Mouse (Mus musculus) left cerebral cortex, postnatal 36 days (tissue): ENCODE results near the gene Nap1l1. TPM values are rescaled to one million over a fixed set of nuclear protein-coding genes. Genes with fewer than 3 reads are reported as not detected.
"Not testable (repeated sequence)": the region's sequence is repeated elsewhere in the genome, so short reads cannot be mapped to it uniquely, and the experiment has no call there.

Experiments used
- DNase-seq, 2 experiments: peaks; one replicate each; pipeline ENCODE4 v3.0.0; 2021 to 2022; ENCODE audit warnings: low spot score in 2 of 2, mixed read lengths in 1 of 2
- intact Hi-C: fragments of 180-260 bp; cut with DNase I; formaldehyde crosslinking; loops from one replicate; pipeline ENCODE4 v1.15.1; 2025
- total RNA-seq, 2 experiments: library from RNA; stranded (reverse); gene quantifications; 2 replicates each; pipeline ENCODE4 v1.2.3; 2021

Gene Nap1l1
- total RNA-seq, result 100 to 1,000 TPM; 210 to 235 TPM

GRCm38 (mm10) chr10:111472686-111473510 is at the start of gene Nap1l1:
TSS of gene Nap1l1 (plus strand) at chr10:111473223.
- intact Hi-C loops, result loop anchor here (1.0 to 5.0 kb wide), 3 partner anchors 51 to 174 kb away; no protein-coding TSS in a partner anchor
- DNase-seq, result peak; percentile 97

- intact Hi-C loops, result no loop called here
- DNase-seq, result no peak
Observed at GRCm38 (mm10) chr10:111426491-111426890, 46.5 kb upstream of the Nap1l1 start.

DNA sequence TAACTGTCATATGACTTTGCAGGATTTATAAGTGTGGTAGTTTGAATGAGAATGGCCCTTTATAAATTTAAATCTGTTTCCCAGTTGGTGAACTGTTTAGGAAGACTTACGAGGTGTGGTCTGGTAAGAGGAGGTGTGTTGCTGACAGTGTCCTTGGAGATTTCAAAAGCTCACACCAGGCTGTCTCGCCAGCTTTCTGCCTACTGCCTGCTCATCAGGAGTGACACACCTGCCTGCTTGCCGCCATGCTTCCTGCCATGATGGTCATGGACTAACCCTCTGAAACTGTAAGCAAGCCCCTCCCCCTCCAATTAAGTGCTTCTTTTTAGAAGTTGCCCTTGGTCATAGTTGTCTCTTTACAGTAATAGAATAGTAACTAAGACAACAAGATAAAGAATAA is 39.5 kb upstream of the Nap1l1 start:
- intact Hi-C loops, result no loop called here

GRCm38 (mm10) chr10:111441034-111441440 is 32.0 kb upstream of the Nap1l1 start:
- intact Hi-C loops, result no loop called here
- no peak for DNase-seq

More for the DNA sequence above, 39.5 kb upstream of the Nap1l1 start:
- DNase-seq, result no peak

- intact Hi-C loops, result no loop called here
- no peak for DNase-seq
Observed at GRCm38 (mm10) chr10:111444199-111444598, 28.8 kb upstream of the Nap1l1 start.

GRCm38 (mm10) chr10:111445939-111446671 is 26.9 kb upstream of the Nap1l1 start:
- intact Hi-C loops, result no loop called here
- DNase-seq, result no peak

DNA sequence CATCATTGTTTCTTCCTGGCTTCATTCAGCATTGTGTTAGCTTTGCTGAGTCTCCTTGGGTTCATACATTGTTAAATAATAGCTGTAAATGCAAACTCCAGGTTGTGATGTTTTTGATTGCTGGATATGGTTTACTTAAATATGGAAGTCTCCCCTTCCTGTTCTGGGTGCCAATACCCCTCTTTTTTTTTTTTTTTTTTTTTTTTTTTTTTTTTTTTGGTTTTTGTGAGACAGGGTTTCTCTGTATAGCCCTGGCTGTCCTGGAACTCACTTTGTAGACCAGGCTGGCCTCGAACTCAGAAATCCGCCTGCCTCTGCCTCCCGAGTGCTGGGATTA is 26.4 kb upstream of the Nap1l1 start:
- DNase-seq, intact Hi-C loops: not testable (repeated sequence)

DNA sequence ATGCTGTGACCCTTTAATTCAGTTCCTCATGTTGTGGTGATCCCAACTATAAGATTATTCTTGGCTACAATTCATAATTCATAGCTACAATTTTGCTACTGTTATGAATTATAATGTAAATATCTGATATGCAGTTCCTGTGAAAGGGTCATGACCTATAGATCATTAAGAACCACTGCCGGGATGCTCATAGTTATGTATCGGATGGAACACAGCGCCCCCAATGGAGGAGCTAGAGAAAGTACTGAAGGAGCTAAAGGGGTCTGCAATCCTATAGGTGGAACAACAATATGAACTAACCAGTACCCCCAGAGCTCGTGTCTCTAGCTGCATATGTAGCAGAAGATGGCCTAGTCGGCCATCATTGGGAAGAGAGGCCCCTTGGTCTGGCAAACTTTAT is 23.4 kb upstream of the Nap1l1 start:
- intact Hi-C loops, DNase-seq: not testable (repeated sequence)

DNA sequence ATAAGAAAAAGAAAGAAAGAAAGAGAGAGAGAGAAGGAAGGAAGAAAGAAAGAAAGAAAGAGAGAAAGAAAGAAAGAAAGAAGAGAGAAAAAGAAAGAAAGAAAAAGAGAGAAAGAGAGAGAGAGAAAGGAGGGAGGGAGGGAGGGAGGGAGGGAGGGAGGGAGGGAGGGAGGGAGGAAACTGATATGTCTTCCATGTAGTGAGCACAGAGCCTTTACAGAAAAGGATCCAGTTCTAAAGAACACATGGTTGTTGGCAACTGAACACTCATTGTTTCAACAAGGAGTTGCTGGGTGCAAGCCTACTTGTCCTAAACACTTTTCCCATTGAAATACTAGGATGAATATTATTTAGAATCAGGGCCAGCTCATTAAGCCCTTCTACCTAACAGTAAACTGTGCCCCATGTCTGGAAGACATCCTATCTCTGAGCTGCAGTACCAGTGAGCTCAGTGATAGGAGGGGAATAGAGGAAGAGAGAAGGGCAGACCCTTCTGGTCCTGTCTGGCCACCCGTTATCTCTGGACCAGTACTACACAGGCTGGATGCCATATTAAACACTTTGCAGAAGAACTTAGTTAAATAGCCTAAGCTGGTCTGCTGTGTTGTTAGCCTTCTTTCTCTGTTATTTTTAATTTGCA is 21.2 kb upstream of the Nap1l1 start:
- intact Hi-C loops, result no loop called here
- no peak for DNase-seq

GRCm38 (mm10) chr10:111452426-111452825 is 20.6 kb upstream of the Nap1l1 start:
- no peak for DNase-seq
- intact Hi-C loops, result no loop called here

DNA sequence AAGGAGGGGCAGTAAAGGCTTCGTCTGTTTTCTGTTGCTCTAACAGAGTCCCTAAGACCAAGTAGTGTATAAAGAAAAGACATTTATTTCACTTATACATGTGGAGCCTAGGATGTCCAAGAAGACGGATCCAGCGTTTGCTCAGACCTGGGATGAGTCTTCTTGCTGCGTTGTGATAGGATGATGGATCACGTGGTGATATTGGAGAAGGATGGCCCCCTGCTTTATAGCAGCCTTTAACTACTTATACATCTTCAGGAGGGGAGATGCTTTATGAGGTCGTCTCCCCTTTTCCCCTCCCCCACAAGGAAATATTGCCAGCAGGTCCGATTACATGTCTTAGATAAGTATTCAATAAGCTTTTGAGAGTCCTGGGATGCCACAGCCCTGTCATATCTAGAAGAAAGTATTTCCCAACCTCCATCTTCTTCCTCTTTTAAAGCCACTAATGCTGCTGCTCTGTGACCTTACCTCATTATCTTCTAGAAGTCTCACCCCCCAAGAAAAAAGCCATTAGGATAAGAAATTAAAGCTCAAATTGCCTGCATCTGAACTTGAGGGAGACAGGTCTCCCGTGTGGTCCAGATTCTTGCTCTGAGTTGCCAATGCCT is 18.2 kb upstream of the Nap1l1 start:
- intact Hi-C loops, result no loop called here
- DNase-seq, result no peak

DNA sequence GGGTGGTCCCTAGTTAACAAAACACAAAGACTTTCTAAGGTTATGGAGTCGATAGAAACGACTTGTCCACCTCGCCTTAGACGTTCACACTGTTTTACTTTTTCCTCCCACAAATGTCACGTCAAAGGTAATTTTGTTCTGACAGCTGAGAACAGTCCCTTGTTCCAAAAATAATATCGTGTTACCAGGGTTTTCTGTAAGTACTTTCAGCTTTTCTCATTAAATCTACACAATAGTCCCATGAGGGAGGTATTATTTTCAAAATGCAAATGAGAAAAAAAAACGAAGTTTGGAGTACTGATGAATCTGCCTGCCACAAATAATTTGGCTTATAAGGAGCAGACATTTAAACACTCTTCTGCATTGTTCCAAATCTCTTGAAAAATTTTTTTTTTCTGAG is 14.9 kb upstream of the Nap1l1 start:
- intact Hi-C loops, result no loop called here
- no peak for DNase-seq

GRCm38 (mm10) chr10:111459040-111459439 is 14.0 kb upstream of the Nap1l1 start:
- intact Hi-C loops, result no loop called here
- DNase-seq, result no peak

DNA sequence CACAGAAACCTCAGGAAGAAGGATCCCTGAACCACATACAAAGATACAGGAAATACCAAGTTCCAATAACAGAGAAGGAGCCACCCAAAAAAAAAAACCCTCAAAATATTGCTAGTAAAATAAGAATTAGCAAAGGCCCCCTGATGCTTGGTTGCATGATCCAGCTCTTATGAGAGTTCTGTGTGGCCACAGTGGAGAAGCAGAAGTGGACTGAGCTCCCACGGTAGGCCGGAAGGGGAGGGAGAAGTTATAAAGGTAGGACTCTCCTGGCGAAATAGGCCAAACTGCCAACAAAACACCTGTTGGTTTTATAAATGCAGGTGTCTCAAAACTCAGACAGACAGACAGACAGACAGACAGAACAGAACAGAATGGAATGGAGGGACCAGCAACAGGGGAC is 13.1 kb upstream of the Nap1l1 start:
- DNase-seq, result no peak
- intact Hi-C loops, result no loop called here

GRCm38 (mm10) chr10:111460381-111460780 is 12.6 kb upstream of the Nap1l1 start:
- DNase-seq, result no peak
- intact Hi-C loops, result no loop called here

DNA sequence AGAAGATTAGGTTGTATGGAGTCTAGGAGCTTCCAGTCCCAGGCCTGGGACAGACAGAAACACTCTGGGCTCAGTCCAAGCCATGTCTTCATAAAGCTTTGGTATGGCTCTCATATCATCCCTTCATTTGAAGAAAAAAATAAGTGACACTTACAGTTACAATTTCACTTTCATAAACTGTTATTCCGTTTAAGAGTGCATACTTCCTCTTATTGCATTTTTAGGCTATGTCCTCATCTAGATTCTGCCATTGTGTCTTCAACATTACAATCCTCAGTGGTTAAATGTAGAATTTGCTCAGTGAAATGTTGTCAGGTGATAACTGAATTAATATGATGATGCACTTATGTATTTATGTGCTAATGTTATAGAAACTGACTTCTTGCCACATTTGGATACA is 8.2 kb upstream of the Nap1l1 start:
- DNase-seq, result no peak
- intact Hi-C loops, result no loop called here

DNA sequence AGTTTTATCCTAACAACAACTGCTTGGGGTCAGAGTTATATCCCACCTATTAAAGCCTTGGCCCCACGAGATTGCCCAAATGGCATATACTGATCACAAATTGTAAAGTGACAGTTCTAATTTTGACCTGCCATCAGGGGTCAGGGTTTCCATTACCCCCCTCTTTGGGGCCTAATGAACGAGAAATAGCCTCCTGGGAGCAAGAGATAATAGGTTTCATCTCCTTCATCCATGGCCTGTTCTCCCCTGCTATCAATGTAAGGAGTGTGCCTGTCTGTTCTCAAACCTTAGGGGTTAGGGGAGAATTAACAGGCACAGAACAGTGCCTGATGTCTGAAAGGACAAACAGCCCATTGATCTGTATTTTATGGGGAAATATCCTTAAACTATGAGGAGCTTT is 7.6 kb upstream of the Nap1l1 start:
- no peak for DNase-seq
- intact Hi-C loops, result no loop called here

GRCm38 (mm10) chr10:111471166-111471565 is 1.9 kb upstream of the Nap1l1 start:
- intact Hi-C loops, result loop anchor here (5.0 kb wide), 2 partner anchors 49 to 89 kb away; no protein-coding TSS in a partner anchor
- DNase-seq, result no peak

- intact Hi-C loops, result loop anchor here (1.0 to 5.0 kb wide), 3 partner anchors 51 to 174 kb away; no protein-coding TSS in a partner anchor
- DNase-seq, result peak in 1 of 2 experiments; percentile 54
Observed at GRCm38 (mm10) chr10:111473511-111474371, 718 bp downstream of the Nap1l1 start.
